Mouse (Mus musculus): ENCODE measurements around the gene Rnf157. TPM values are rescaled to one million over a fixed set of nuclear protein-coding genes. Genes with fewer than 3 reads are reported as not detected.
"Not testable (repeated sequence)": the region's sequence is repeated elsewhere in the genome, so short reads cannot be mapped to it uniquely, and the experiment has no call there.

Rnf157 gene
- polyA plus RNA-seq, 1 experiment from 2014 or later, result 16.9 TPM

GRCm38 (mm10) chr11:116383070-116383469 lies 29.8 kb downstream of the Rnf157 start:
- H3K4me1 ChIP-seq (replicated peaks), result peaks cover 30% of the 10 kb centered on the region
- not testable (repeated sequence) for H3K4me3 ChIP-seq; H3K27me3 ChIP-seq (ENCODE audit: insufficient read depth, poor library complexity, severe bottlenecking); H3K36me3 ChIP-seq; H3K9me3 ChIP-seq; DNase-seq (ENCODE audit: low spot score); H3K27ac ChIP-seq
- 91% methylated on average over 5 of the region's 5 CpGs for WGBS

- Histone ChIP-seq H3K27me3 (ENCODE audit: insufficient read depth, poor library complexity, severe bottlenecking) (no peaks in the 10 kb centered on the region), H3K27ac (no peak overlapping the region), H3K4me1 (replicated peaks) (0 out of 2 replicates have a peak, but pooled peaks cover 7% of the 10 kb centered on the region), H3K4me3 (no peak overlapping the region), H3K36me3 (0 out of 2 replicates have a peak, but pooled peaks cover 10% of the 10 kb centered on the region), H3K9me3 (no peaks in the 10 kb centered on the region)
- 88% methylated on average over 7 of the region's 7 CpGs for WGBS
- no peak for DNase-seq (ENCODE audit: low spot score)
Measured at GRCm38 (mm10) chr11:116380767-116381166, 32.1 kb downstream of the Rnf157 start.

- WGBS, result 92% methylated on average over 6 of the region's 6 CpGs
- Histone ChIP-seq H3K4me3 (no peak overlapping the region), H3K9me3 (no peaks in the 10 kb centered on the region), H3K4me1 (replicated peaks) (0 out of 2 replicates have a peak, but pooled peaks cover 5% of the 10 kb centered on the region), H3K36me3 (0 out of 2 replicates have a peak, but pooled peaks cover 10% of the 10 kb centered on the region), H3K27ac (no peak overlapping the region), H3K27me3 (ENCODE audit: insufficient read depth, poor library complexity, severe bottlenecking) (no peaks in the 10 kb centered on the region)
- no peak for DNase-seq (ENCODE audit: low spot score)
Measured at GRCm38 (mm10) chr11:116379530-116379929, 33.3 kb downstream of the Rnf157 start.

- DNase-seq (ENCODE audit: low spot score), result no peak
- no peak overlapping the region for H3K27ac ChIP-seq
- H3K4me3 ChIP-seq, result no peak overlapping the region
- H3K27me3 ChIP-seq (ENCODE audit: insufficient read depth, poor library complexity, severe bottlenecking), result no peaks in the 10 kb centered on the region
- H3K4me1 ChIP-seq (replicated peaks), result 0 out of 2 replicates have a peak, but pooled peaks cover 2% of the 10 kb centered on the region
- WGBS, result 81% methylated on average over 7 of the region's 7 CpGs
- H3K36me3 ChIP-seq, result 0 out of 2 replicates have a peak, but pooled peaks cover 6% of the 10 kb centered on the region
- H3K9me3 ChIP-seq, result no peaks in the 10 kb centered on the region
Measured at GRCm38 (mm10) chr11:116376945-116377661, 35.7 kb downstream of the Rnf157 start.

- Histone ChIP-seq H3K4me1 (replicated peaks) (peaks cover 8% of the 10 kb centered on the region; the same call in 1 of the 2 replicates), H3K9me3 (no peaks in the 10 kb centered on the region), H3K36me3 (no peaks in the 10 kb centered on the region), H3K27ac (no peak overlapping the region), H3K27me3 (ENCODE audit: insufficient read depth, poor library complexity, severe bottlenecking) (no peaks in the 10 kb centered on the region), H3K4me3 (no peak overlapping the region)
- WGBS, result 87% methylated on average over 4 of the region's 4 CpGs
- no peak for DNase-seq (ENCODE audit: low spot score)
Measured at GRCm38 (mm10) chr11:116371894-116372450, 40.9 kb downstream of the Rnf157 start.

GRCm38 (mm10) chr11:116369633-116370032 lies 43.2 kb downstream of the Rnf157 start:
- H3K9me3 ChIP-seq, result no peaks in the 10 kb centered on the region
- no peak overlapping the region for H3K4me3 ChIP-seq
- no peaks in the 10 kb centered on the region for H3K36me3 ChIP-seq
- no peak overlapping the region for H3K27ac ChIP-seq
- 73% methylated on average over 5 of the region's 5 CpGs for WGBS
- peaks cover 8% of the 10 kb centered on the region; the same call in 1 of the 2 replicates for H3K4me1 ChIP-seq (replicated peaks)
- no peaks in the 10 kb centered on the region for H3K27me3 ChIP-seq (ENCODE audit: insufficient read depth, poor library complexity, severe bottlenecking)
- no peak for DNase-seq (ENCODE audit: low spot score)

GRCm38 (mm10) chr11:116369051-116369450 lies 43.8 kb downstream of the Rnf157 start:
- 94% methylated on average over 14 of the region's 14 CpGs for WGBS
- no peaks in the 10 kb centered on the region for H3K27me3 ChIP-seq (ENCODE audit: insufficient read depth, poor library complexity, severe bottlenecking)
- DNase-seq (ENCODE audit: low spot score), result no peak
- peaks cover 11% of the 10 kb centered on the region; the same call in 1 of the 2 replicates for H3K4me1 ChIP-seq (replicated peaks)
- H3K36me3 ChIP-seq, result no peaks in the 10 kb centered on the region
- no peak overlapping the region for H3K4me3 ChIP-seq
- H3K27ac ChIP-seq, result no peak overlapping the region
- H3K9me3 ChIP-seq, result no peaks in the 10 kb centered on the region

GRCm38 (mm10) chr11:116368116-116368515 lies 44.7 kb downstream of the Rnf157 start:
- peaks cover 13% of the 10 kb centered on the region; the same call in 1 of the 2 replicates for H3K4me1 ChIP-seq (replicated peaks)
- no peaks in the 10 kb centered on the region for H3K36me3 ChIP-seq
- H3K4me3 ChIP-seq, result no peak overlapping the region
- no peaks in the 10 kb centered on the region for H3K9me3 ChIP-seq
- peak; percentile 83 for DNase-seq (ENCODE audit: low spot score)
- WGBS, result 21% methylated on average over 9 of the region's 9 CpGs
- no peaks in the 10 kb centered on the region for H3K27me3 ChIP-seq (ENCODE audit: insufficient read depth, poor library complexity, severe bottlenecking)
- H3K27ac ChIP-seq, result no peak overlapping the region

GRCm38 (mm10) chr11:116366647-116367046 lies 46.2 kb downstream of the Rnf157 start:
- H3K4me3 ChIP-seq, result no peak overlapping the region
- peaks cover 3% of the 10 kb centered on the region; the same call in 1 of the 2 replicates for H3K36me3 ChIP-seq
- H3K4me1 ChIP-seq (replicated peaks), result peaks cover 15% of the 10 kb centered on the region; the same call in 1 of the 2 replicates
- no peaks in the 10 kb centered on the region for H3K9me3 ChIP-seq
- H3K27me3 ChIP-seq (ENCODE audit: insufficient read depth, poor library complexity, severe bottlenecking), result no peaks in the 10 kb centered on the region
- no peak overlapping the region for H3K27ac ChIP-seq
- WGBS, result 89% methylated on average over 1 of the region's 1 CpGs
- DNase-seq (ENCODE audit: low spot score), result no peak

- DNase-seq (ENCODE audit: low spot score), result no peak
Measured at GRCm38 (mm10) chr11:116366124-116366523, 46.7 kb downstream of the Rnf157 start.

GRCm38 (mm10) chr11:116365432-116365831 lies 47.4 kb downstream of the Rnf157 start:
- peaks cover 14% of the 10 kb centered on the region; the same call in 1 of the 2 replicates for H3K36me3 ChIP-seq
- no peaks in the 10 kb centered on the region for H3K27me3 ChIP-seq (ENCODE audit: insufficient read depth, poor library complexity, severe bottlenecking)
- peaks cover 15% of the 10 kb centered on the region; the same call in 1 of the 2 replicates for H3K4me1 ChIP-seq (replicated peaks)
- H3K4me3 ChIP-seq, result no peak overlapping the region
- H3K9me3 ChIP-seq, result no peaks in the 10 kb centered on the region
- H3K27ac ChIP-seq, result no peak overlapping the region
- DNase-seq (ENCODE audit: low spot score), result no peak
- 78% methylated on average over 13 of the region's 13 CpGs for WGBS

More at GRCm38 (mm10) chr11:116366124-116366523, 46.7 kb downstream of the Rnf157 start:
- no peak overlapping the region for H3K27ac ChIP-seq
- H3K4me3 ChIP-seq, result no peak overlapping the region
- peaks cover 15% of the 10 kb centered on the region; the same call in 1 of the 2 replicates for H3K4me1 ChIP-seq (replicated peaks)
- no peaks in the 10 kb centered on the region for H3K9me3 ChIP-seq
- WGBS, result 87% methylated on average over 2 of the region's 2 CpGs
- H3K36me3 ChIP-seq, result peaks cover 7% of the 10 kb centered on the region; the same call in 1 of the 2 replicates
- H3K27me3 ChIP-seq (ENCODE audit: insufficient read depth, poor library complexity, severe bottlenecking), result no peaks in the 10 kb centered on the region

- no peaks in the 10 kb centered on the region for H3K27me3 ChIP-seq (ENCODE audit: insufficient read depth, poor library complexity, severe bottlenecking)
- H3K4me3 ChIP-seq, result no peak overlapping the region
- H3K9me3 ChIP-seq, result no peaks in the 10 kb centered on the region
- no peak overlapping the region; the same call in 1 of the 2 replicates for H3K27ac ChIP-seq
- 67% methylated on average over 11 of the region's 11 CpGs for WGBS
- peaks cover 28% of the 10 kb centered on the region for H3K4me1 ChIP-seq (replicated peaks)
- H3K36me3 ChIP-seq, result peaks cover 37% of the 10 kb centered on the region
- DNase-seq (ENCODE audit: low spot score), result no peak
Measured at GRCm38 (mm10) chr11:116362015-116362414, 50.8 kb downstream of the Rnf157 start.

GRCm38 (mm10) chr11:116360915-116361314 lies 51.9 kb downstream of the Rnf157 start:
- H3K9me3 ChIP-seq; H3K4me3 ChIP-seq; H3K27me3 ChIP-seq (ENCODE audit: insufficient read depth, poor library complexity, severe bottlenecking); DNase-seq (ENCODE audit: low spot score); H3K27ac ChIP-seq: not testable (repeated sequence)
- Histone ChIP-seq H3K4me1 (replicated peaks) (peaks cover 28% of the 10 kb centered on the region), H3K36me3 (peaks cover 38% of the 10 kb centered on the region)
- 95% methylated on average over 5 of the region's 5 CpGs for WGBS

Measured in hindbrain, embryonic 10.5 days (tissue).